Mouse (Mus musculus): Measurements from ENCODE around the gene Kmo.

GRCm38 (mm10) chr1:175671626-175672025, 51.4 kb downstream of the Kmo start:
- no peak for TF ChIP-seq EP300 (IDR thresholded peaks at IDR 0.05; ENCODE audit: low read depth)
- peak; percentile 36; the same call in 1 of the 2 replicates for TF ChIP-seq CTCF (IDR thresholded peaks at IDR 0.05; ENCODE audit: low read depth)

Data from liver, postnatal 0 days (tissue).